Mouse (Mus musculus) left cerebral cortex, adult 18-20 months (tissue): Measurements from ENCODE around the gene Zfp708. TPM values are rescaled to one million over a fixed set of nuclear protein-coding genes. Genes with fewer than 3 reads are reported as not detected.

Experiments used
- total RNA-seq, 2 experiments: library from RNA; stranded (reverse); gene quantifications; 2 replicates each; pipeline ENCODE4 v1.2.3; 2021

Gene Zfp708
- total RNA-seq, 2 experiments from 2014 or later = 2.3 to 2.4 TPM

Other genes with a start within 250 kb of the Zfp708 start
- gene Gm10767, start 193.1 kb downstream of the Zfp708 start, total RNA-seq = 1 to 10 TPM; 2.8 to 3.5 TPM
- 1 to 10 TPM; 5.3 to 5.5 TPM for gene Zfp712, start 36.8 kb downstream of the Zfp708 start, total RNA-seq
- 1 to 10 TPM; 3.1 to 3.2 TPM for gene Gm28557, start 10.6 kb upstream of the Zfp708 start, total RNA-seq
- gene Rslcan18, start 18.3 kb upstream of the Zfp708 start, total RNA-seq = under 1 TPM; 0.21 to 0.30 TPM
- 10 to 100 TPM in 1 of 2 experiments, 1 to 10 TPM in 1; 9.5 to 10.1 TPM for gene Zfp759, start 23.7 kb upstream of the Zfp708 start, total RNA-seq
- 1 to 10 TPM; 4.3 to 5.5 TPM for gene Rsl1, start 75.2 kb upstream of the Zfp708 start, total RNA-seq
- 1 to 10 TPM; 3.1 to 4.5 TPM for gene Zfp455, start 96.5 kb upstream of the Zfp708 start, total RNA-seq
- gene Zfp458, start 180.5 kb upstream of the Zfp708 start, total RNA-seq = 10 to 100 TPM; 18.7 to 20.4 TPM
- 1 to 10 TPM; 5.1 to 7.2 TPM for gene Zfp457, start 208.5 kb upstream of the Zfp708 start, total RNA-seq
- 1 to 10 TPM; 3.1 TPM for gene Zfp595, start 234.6 kb upstream of the Zfp708 start, total RNA-seq